Mouse (Mus musculus) CD8-positive naive resting alpha-beta T cell, adult 2 months (primary cell): ENCODE results near the gene Sema6d.

ENCODE experiments used
- DNase-seq, 2 experiments: peaks; one replicate each; pipeline ENCODE4 v3.0.0; 2022; ENCODE audit warnings: low read depth in 2 of 2, low spot score in 2 of 2

The Sema6d gene

GRCm38 (mm10) chr2:124397304-124397703, 307.5 kb downstream of the Sema6d start:
- DNase-seq, result no peak

GRCm38 (mm10) chr2:124399611-124400010, 309.8 kb downstream of the Sema6d start:
- DNase-seq, result no peak

- no peak for DNase-seq
Measured at GRCm38 (mm10) chr2:124401727-124402380, 312.1 kb downstream of the Sema6d start.

DNA sequence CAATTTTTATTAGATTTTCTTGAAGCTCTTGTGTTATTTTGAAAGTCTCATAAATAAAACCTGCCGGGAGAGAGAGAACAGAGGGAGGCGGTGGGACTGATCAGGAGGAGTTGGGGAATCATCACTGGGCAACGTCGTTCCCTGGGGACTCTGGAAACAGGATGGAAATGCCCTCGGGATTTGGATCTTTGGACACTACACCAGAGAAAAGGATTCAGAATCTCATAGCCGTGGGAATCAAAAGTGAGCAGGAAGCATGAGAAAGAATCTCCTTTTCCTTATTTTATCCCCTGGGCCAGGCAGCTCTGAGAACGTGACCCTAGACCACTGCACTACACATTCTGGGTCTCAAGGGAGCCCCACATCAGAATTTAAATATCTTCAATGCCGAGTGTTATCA, 313.8 kb downstream of the Sema6d start:
- no peak for DNase-seq

- no peak for DNase-seq
Measured at GRCm38 (mm10) chr2:124403981-124404380, 314.2 kb downstream of the Sema6d start.

GRCm38 (mm10) chr2:124404631-124405562, 315.1 kb downstream of the Sema6d start:
- DNase-seq, result no peak

DNA sequence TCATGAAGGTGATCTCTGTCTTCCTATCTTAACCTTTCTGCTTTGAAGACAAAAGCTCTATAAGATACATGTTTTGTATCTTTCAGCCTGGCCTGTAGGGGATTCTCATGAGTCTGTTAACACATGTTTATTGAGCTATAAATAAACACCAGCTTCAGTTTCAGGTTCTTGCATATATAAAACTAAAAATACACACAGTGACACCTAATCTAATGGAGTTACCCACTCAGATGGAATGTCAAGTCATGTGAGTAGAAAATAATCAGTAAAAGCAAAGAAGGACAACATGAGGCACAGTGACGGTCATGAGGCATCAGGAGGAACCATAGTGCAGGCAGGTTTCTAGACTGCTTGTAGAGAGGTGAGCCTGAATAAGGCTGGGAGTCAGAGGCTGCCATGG, 319.2 kb downstream of the Sema6d start:
- no peak for DNase-seq

DNA sequence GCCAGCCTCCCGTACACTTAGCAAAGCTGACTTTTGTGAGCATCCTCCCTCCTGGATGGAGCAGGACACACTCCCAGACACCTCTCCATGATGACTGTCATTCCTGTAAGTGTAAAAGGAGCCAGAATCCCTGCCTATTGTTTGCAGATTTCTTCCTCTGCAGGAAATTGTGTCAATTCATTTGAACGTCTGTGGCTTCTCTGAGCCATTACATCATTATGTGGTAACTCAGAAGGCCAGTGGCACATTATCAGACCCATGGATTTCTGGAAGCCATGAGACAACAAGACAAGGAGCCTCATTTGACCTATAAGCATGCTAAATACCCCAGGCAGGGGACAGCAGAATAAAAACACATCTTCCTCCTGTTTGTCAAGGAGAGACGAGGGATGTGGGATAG, 327.0 kb downstream of the Sema6d start:
- DNase-seq, result no peak

GRCm38 (mm10) chr2:124418319-124418718, 328.6 kb downstream of the Sema6d start:
- no peak for DNase-seq

DNA sequence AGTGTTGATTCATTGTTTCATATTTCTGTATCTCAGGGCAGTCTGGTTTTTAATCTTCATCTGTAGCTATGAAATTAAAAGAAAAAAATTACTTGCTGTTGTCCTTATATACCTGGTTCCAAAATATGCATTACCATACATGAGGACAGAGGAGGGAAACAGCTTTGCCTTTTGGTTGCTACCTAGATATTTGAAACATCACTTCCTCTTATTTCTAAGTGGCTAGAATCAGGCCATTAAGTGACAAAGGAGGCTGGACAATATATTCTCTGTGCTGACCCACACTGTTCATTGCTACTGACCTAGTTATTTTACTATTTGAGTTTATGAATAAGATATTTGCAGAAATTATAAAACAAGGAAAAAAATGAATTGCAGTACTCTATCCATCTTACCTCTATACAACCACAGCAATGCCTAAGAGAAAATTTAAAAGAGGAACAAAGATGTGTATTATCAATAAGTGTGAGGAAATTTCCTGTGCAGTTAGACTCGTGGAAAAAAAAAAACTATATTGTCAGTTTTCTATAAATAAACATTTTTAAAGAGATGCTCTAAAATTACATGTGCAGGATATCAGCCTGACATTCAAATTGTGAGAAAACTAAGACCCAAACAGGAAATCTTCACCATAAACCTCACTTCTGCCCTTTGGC, 330.5 kb downstream of the Sema6d start:
- DNase-seq, result no peak

DNA sequence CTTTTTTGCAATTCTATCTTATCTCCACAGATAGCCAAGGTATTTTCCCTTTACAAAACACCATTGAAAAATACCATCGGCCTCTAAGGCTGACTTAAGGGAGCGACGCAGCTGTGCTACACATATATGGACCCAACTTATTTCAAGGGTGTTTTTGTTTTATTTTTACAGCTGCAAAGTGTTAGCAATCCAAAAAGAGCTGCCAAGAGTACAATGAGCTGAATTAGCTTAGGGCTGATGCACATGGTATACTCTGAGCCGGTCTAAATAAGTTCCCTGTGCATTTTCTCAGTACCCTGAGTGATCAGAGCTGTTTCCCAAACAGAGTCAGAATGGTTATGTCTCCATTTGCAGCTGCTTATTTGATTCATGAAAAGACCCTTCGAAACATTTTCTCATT, 340.0 kb downstream of the Sema6d start:
- DNase-seq, result no peak

DNA sequence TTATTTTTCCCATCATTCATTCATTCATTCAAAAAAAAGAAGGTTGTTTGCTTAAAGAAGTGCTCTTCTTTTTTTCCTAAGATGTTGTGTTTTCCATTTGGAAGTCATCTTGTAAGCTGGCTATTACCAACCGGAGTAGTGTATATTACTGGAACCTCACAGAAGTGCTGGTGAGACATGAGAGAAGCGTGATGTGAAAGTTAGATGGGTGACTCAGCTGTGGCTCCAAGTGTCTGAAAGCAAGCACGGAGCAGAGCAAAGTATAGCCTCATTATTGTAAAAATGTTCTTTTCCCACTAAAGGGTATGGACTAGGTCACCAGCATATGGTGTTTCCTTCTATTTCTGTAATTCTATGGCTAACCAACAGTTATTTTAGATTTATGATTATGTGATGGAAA, 340.9 kb downstream of the Sema6d start:
- DNase-seq, result no peak

DNA sequence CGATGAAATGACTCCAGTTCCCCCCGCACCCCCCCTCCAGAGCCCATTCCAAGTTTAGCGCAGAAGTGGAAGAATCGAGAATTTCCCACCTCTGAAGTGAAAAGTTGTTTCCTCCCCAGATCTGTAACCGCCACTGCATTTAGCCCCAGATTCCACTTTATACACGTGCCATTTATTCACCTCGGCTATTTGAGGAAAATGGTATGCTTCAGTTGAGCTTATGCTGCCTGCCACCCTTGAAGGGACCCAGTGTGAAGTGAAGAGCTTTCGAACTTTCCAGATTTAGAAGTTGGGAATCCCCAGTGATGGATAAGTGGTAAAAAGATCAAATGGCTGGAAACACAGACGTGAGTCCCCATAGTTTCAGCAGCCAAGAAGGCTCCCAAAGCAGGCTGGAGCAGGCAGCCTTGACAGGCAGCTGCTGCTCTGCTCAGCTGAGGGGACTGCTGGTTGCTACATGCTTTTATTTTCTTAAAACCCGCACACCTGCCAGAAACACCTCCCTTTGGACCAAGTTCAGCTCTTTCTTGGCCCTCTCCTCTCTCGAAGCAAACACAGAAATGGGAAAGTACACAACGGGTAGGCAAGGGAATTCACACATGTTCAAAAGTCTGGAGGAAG, 345.7 kb downstream of the Sema6d start:
- no peak for DNase-seq

DNA sequence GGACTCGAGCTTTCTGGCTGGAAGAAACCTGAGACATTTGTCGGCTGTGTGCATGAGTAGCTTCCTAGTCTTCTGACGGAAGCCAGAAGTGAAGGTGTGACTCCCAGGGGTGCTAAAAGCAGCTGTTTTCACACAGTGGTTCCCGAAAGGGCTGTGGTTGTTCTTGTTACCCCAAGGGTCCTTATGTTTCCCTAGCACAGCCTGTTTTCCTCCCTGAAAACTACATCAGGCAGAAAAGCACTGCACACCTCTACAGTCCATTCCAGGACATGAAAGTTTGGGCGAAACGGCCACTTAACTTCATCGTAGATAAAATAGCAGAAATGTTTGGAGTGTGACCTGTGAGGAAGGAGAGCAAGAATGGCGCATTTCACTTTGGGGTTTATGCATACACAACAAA, 346.9 kb downstream of the Sema6d start:
- DNase-seq, result no peak

DNA sequence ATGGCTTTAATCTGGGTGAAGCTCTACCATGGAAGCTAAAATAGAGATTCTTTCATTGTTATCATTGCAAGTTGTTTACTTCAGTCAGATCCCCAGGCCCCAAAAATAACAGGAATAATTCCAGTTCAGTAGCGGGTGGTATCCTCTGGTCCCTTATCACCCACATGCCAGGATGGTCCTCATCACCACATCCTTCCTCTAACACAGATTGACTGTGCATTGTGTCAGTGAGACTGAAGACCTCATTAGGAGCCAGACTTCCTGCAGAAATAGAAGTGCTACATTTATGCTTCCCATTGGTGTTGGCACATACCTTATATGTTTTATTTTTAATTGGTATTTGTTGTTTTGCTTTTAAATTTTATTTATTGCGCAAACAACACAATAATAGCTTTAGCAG, 354.4 kb downstream of the Sema6d start:
- no peak for DNase-seq

- no peak for DNase-seq
Measured at GRCm38 (mm10) chr2:124455881-124456280, 366.1 kb downstream of the Sema6d start.

DNA sequence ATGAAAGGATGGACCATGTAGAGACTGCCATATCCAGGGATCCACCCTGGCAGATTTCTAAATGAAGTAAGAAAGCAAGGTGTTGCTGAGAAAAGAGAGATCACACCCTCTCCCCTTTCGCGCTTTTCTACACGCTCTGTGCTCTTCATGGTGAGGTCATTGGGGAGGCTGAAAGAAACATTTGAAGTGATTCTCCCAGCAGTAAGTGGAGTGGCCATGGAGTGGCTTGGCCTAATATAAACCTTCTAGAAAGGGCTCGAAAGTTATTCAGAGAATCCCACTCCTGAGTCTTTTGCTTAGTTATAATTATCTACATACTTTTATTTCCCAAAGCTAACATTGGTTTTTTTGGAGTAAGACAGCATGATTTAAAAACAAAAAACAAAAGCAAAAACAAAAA, 367.2 kb downstream of the Sema6d start:
- DNase-seq, result no peak

GRCm38 (mm10) chr2:124458028-124458427, 368.3 kb downstream of the Sema6d start:
- DNase-seq, result no peak

- no peak for DNase-seq
Measured at GRCm38 (mm10) chr2:124460956-124461355, 371.2 kb downstream of the Sema6d start.

DNA sequence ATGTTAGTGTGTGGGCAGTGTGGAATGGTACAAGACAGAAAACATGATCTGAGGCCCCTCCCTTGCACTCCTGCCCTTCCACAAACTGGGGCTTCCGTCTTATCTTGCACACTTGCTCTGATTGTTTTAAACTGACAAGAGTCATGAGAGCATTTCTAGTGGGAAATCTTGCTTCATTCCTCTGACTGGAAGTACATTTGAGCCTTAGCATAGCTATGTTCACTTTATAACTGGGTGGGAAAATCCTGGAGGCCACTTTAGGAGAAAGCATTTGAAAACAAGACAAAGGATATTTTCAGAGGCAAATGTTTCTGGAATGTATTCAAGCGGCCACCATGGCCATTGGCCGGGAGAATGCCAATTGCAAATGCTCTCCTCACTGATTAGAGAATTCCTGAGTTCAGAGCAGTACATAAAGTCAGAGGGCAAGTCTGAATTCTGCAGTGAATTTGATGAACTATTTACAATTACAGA, 371.6 kb downstream of the Sema6d start:
- DNase-seq, result no peak
